ENCODE assay signal across 10 mouse cellular contexts in genomic region chr11:55066921-55067320, GRCm38 (mm10). TPM values are rescaled to one million over a fixed set of nuclear protein-coding genes. Genes with fewer than 3 reads are reported as not detected.
"Had no signal": no experiment of that assay in that cellular context is flagged by ENCODE, and none has a peak within 500 bp of the region (broad histone marks: within the 10 kb centered on the region; RNA-seq: fewer than 3 reads in every experiment).

No protein-coding gene starts in this region.

- ATAC-seq: lung, postnatal 0 days; midbrain, embryonic 16.5 days had no signal

- DNase-seq: kidney, adult 2 months; kidney, postnatal 25 days; lung, adult 2 months; lung, postnatal 36 days; right cerebral cortex, postnatal 4 days; spleen, adult 18-20 months; thymus, postnatal 4 days had no signal

RNA-seq across cellular contexts. Expression of gene Ccdc69, which starts 11.0 kb away (rescaled TPM):
- polyA plus RNA-seq: neural tube, embryonic 14.5 days had no signal
